Comparison of ENCODE assay signal across 8 mouse cellular contexts in genomic region chr14:77874304-77875241, GRCm38 (mm10). TPM values are rescaled to one million over a fixed set of nuclear protein-coding genes. Genes with fewer than 3 reads are reported as not detected.
A peak's percentile ranks its signal among the peaks of the same experiment; 100 is the strongest.
DNase-seq lines count a peak whose midpoint lies in the region; ATAC-seq and TF ChIP-seq lines count a peak whose summit lies in the region.

TSS of gene Dnajc15 (minus strand) at chr14:77875125.

- peak; percentile 54 for ATAC-seq in heart, embryonic 13.5 days (ENCODE audit: extremely low read depth, insufficient number of reproducible peaks, low FRiP score, low TSS enrichment)
- peak; percentile 91 for ATAC-seq in kidney, postnatal 0 days (replicated peaks; ENCODE audit: low FRiP score, low read depth)
- peak; percentile 88 for ATAC-seq in monocyte, adult 5-6 weeks (replicated peaks; ENCODE audit: insufficient number of reproducible peaks, low FRiP score, low TSS enrichment, poor library complexity, severe bottlenecking)

- H3K79me2 ChIP-seq in liver, adult 2 months (ENCODE audit: control insufficient read depth, insufficient read depth, low read length) = no peaks in the 10 kb centered on the region

- peak; percentile 93 for DNase-seq in CD4-positive, CD25-positive, alpha-beta regulatory T cell, adult 2 months (ENCODE audit: low read depth, low spot score)
- DNase-seq in c-Kit-positive CD71-negative TER-119-negative erythroid progenitor cells, embryonic 14.5 days (ENCODE audit: low read depth) = peak; percentile 75
- DNase-seq in fibroblast of lung, adult 2 months (ENCODE audit: low read depth) = peak; percentile 45
- peak; percentile 80 for DNase-seq in kidney, postnatal 0 days (ENCODE audit: low spot score)
- peak; percentile 84 for DNase-seq in liver, adult 2 months (ENCODE audit: extremely low read depth, low read depth, low spot score)
- DNase-seq in spleen, postnatal 36 days (ENCODE audit: low spot score in 2 of 2) = peak; percentile 80 to 84

- H3K4me1 ChIP-seq in heart, embryonic 13.5 days = peaks cover 13% of the 10 kb centered on the region
- H3K4me1 ChIP-seq in kidney, postnatal 0 days (replicated peaks; ENCODE audit: insufficient read depth, low read length) = no peaks in the 10 kb centered on the region
- peaks cover 2% of the 10 kb centered on the region; the same call in 1 of the 2 replicates for H3K4me1 ChIP-seq in liver, adult 2 months (ENCODE audit: control insufficient read depth, insufficient read depth, low read length)

- H3K9me3 ChIP-seq in heart, embryonic 13.5 days = no peaks in the 10 kb centered on the region
- no peaks in the 10 kb centered on the region for H3K9me3 ChIP-seq in kidney, postnatal 0 days (replicated peaks; ENCODE audit: low read length)

- 0 out of 2 replicates have a peak, but pooled peaks have one; percentile 10 for TF ChIP-seq POLR2A in liver, adult 2 months (IDR thresholded peaks at IDR 0.05; ENCODE audit: extremely low read depth, insufficient read depth, low read length)

- H3K27ac ChIP-seq in heart, embryonic 13.5 days (replicated peaks) = no peak within 1 kb of the TSS
- peak within 1 kb of the TSS; percentile 65; the same call in 1 of the 2 replicates for H3K27ac ChIP-seq in kidney, postnatal 0 days
- peak within 1 kb of the TSS; percentile 60 for H3K27ac ChIP-seq in liver, adult 2 months (replicated peaks; ENCODE audit: insufficient read depth, low read depth, low read length)

- peak within 1 kb of the TSS; percentile 77 for H3K4me2 ChIP-seq in heart, embryonic 13.5 days
- peak within 1 kb of the TSS; percentile 85 for H3K4me2 ChIP-seq in kidney, postnatal 0 days (ENCODE audit: low read length)

- peak within 1 kb of the TSS; percentile 65 for H3K4me3 ChIP-seq in heart, embryonic 13.5 days
- peak within 1 kb of the TSS; percentile 86 for H3K4me3 ChIP-seq in kidney, postnatal 0 days (replicated peaks; ENCODE audit: low read depth, low read length)
- H3K4me3 ChIP-seq in liver, adult 2 months (ENCODE audit: insufficient read depth, low read depth, low read length) = peak within 1 kb of the TSS; percentile 95

- H3K27me3 ChIP-seq in heart, embryonic 13.5 days (replicated peaks) = no peaks in the 10 kb centered on the region
- H3K27me3 ChIP-seq in kidney, postnatal 0 days (ENCODE audit: insufficient read depth, low read length) = no peaks in the 10 kb centered on the region
- no peaks in the 10 kb centered on the region for H3K27me3 ChIP-seq in liver, adult 2 months (ENCODE audit: control insufficient read depth, insufficient read depth, low read length)

- TF ChIP-seq CTCF in kidney, postnatal 0 days (IDR thresholded peaks at IDR 0.05; ENCODE audit: low read depth) = no peak; the same call in 1 of the 2 replicates
- no peak for TF ChIP-seq CTCF in liver, adult 2 months (IDR thresholded peaks at IDR 0.05; ENCODE audit: low read depth, low read length)

- peak within 1 kb of the TSS; percentile 84 for H3K9ac ChIP-seq in heart, embryonic 13.5 days
- peak within 1 kb of the TSS; percentile 72 for H3K9ac ChIP-seq in kidney, postnatal 0 days (ENCODE audit: low read depth, low read length)
- H3K9ac ChIP-seq in liver, adult 2 months (ENCODE audit: low read depth, low read length) = peak within 1 kb of the TSS; percentile 90

- peaks cover 12% of the 10 kb centered on the region; the same call in 1 of the 2 replicates for H3K36me3 ChIP-seq in heart, embryonic 13.5 days
- no peaks in the 10 kb centered on the region for H3K36me3 ChIP-seq in kidney, postnatal 0 days (ENCODE audit: insufficient read depth, low read length)
- H3K36me3 ChIP-seq in liver, adult 2 months (ENCODE audit: control insufficient read depth, insufficient read depth, low read length) = no peaks in the 10 kb centered on the region

- 1% methylated on average over 44 of the region's 44 CpGs for WGBS in heart, embryonic 13.5 days
- WGBS in kidney, postnatal 0 days = 1% methylated on average over 44 of the region's 44 CpGs
- 1% methylated on average over 44 of the region's 44 CpGs for WGBS in liver, adult 2 months

RNA-seq across cellular contexts. Expression of gene Dnajc15, which starts in this region (rescaled TPM):
- 122 and 154 TPM in 2 replicates for polyA plus RNA-seq in heart, embryonic 13.5 days (2015; fragmentation: Nextera tagmentation; extraction: Ambion mirVana)
- polyA plus RNA-seq in kidney, postnatal 0 days (2015; fragmentation: Nextera tagmentation; extraction: Ambion mirVana) = 169 and 177 TPM in 2 replicates
- total RNA-seq in liver, adult 2 months (2014; rRNA removed) = 9.0 and 10.1 TPM in 2 replicates
- 5.3 and 5.8 TPM in 2 replicates for polyA plus RNA-seq in liver, adult 2 months (2012; rRNA removed)
- total RNA-seq in monocyte, adult 5-6 weeks (2017) = 59.9 to 90.4 TPM (median 77.1 TPM) in 3 replicates

Comparison
In these comparisons a context has a peak if more than half of its experiments do, and no peak if none do; other contexts are left out.
1. RNA of gene Dnajc15 (polyA plus RNA-seq): 169 to 177 TPM in kidney, postnatal 0 days and 122 to 154 TPM in heart, embryonic 13.5 days; 5.3 to 5.8 TPM in liver, adult 2 months; every median in the first group is over 10 times any median in the second.
2. Peak in every context shown above with its lines, with median percentiles within 50 percentile points of each other: DNase-seq, ATAC-seq, H3K4me3 ChIP-seq and H3K9ac ChIP-seq.